Comparison of ENCODE assay signal across 8 mouse cellular contexts in the genomic region with DNA sequence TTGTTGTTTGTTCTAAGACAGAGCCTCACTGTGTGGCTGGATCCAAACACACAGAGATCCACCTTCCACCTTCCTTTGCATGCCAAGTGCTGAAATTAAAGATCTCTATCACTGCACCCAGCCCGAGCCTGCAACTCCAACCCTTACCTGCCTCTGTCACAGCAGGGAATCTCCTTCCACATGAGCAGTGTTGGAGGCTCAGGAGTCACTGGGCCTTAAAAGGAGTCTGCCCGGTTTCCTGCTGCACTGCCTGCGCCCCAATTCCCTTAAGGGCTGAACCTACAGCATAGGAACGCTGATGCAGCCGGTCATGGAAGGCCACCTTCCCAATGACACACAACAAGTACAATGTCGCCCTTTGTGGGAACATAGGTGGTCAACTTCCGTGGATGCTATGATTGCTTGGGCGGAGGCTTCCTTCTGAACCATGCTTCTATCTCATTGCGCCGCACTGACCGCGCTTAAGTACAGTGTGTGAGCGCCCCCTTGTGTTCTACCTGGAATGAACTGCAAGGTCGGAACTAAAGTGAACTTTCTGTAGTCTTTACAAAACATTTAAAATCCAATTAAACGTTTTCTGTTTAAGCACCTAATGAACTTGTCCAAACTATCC. TPM values are rescaled to one million over a fixed set of nuclear protein-coding genes. Genes with fewer than 3 reads are reported as not detected.
DNase-seq lines count a peak whose midpoint lies in the region; ATAC-seq and TF ChIP-seq lines count a peak whose summit lies in the region.

No protein-coding gene starts in this region.

- peak; percentile 94 for TF ChIP-seq CTCF in intestine, postnatal 0 days (IDR thresholded peaks at IDR 0.05; ENCODE audit: low read depth)

- H3K36me3 ChIP-seq in intestine, postnatal 0 days (ENCODE audit: control insufficient read depth, insufficient read depth), result no peaks in the 10 kb centered on the region
- H3K36me3 ChIP-seq in midbrain, embryonic 14.5 days (ENCODE audit: control insufficient read depth, insufficient read depth, low read length), result no peaks in the 10 kb centered on the region

- H3K4me1 ChIP-seq in intestine, postnatal 0 days (replicated peaks; ENCODE audit: control insufficient read depth, insufficient read depth, low read length), result no peaks in the 10 kb centered on the region
- peaks cover 5% of the 10 kb centered on the region for H3K4me1 ChIP-seq in midbrain, embryonic 14.5 days (ENCODE audit: control insufficient read depth, insufficient read depth, low read length)

- WGBS in intestine, postnatal 0 days, result 10% methylated on average over 15 of the region's 15 CpGs
- WGBS in midbrain, embryonic 14.5 days, result 7% methylated on average over 15 of the region's 15 CpGs

- DNase-seq in urinary bladder, adult 18-20 months (ENCODE audit: low spot score in 2 of 2), result peak; percentile 48 to 61
- DNase-seq in urinary bladder, adult 2 months (ENCODE audit: low spot score), result no peak
- peak; percentile 56 for DNase-seq in embryo, embryonic 11.5 days (ENCODE audit: low read depth, low spot score)
- DNase-seq in left cerebral cortex, postnatal 36 days (ENCODE audit: low spot score in 2 of 2), result peak; percentile 71 to 76
- DNase-seq in midbrain, embryonic 14.5 days, result peak; percentile 91
- DNase-seq in spleen, adult 18-20 months, result peak; percentile 41 to 75

- H3K9me3 ChIP-seq in intestine, postnatal 0 days (ENCODE audit: control insufficient read depth), result no peaks in the 10 kb centered on the region
- H3K9me3 ChIP-seq in midbrain, embryonic 14.5 days (ENCODE audit: control insufficient read depth, low read length), result no peaks in the 10 kb centered on the region

- intact Hi-C loops in left cerebral cortex, postnatal 36 days (cut with DNase I), result loop anchor here (2.0 kb wide), 1 partner anchor 139 kb away; a partner anchor contains a TSS

- ATAC-seq in granulocyte monocyte progenitor cell, adult 5-6 weeks (replicated peaks; ENCODE audit: poor library complexity, severe bottlenecking), result peak; percentile 65
- no peak for ATAC-seq in intestine, postnatal 0 days
- ATAC-seq in midbrain, embryonic 14.5 days (ENCODE audit: low FRiP score, low TSS enrichment), result peak; percentile 43; the same call in 1 of the 2 replicates

- H3K27ac ChIP-seq in intestine, postnatal 0 days (ENCODE audit: low read depth, low read length), result no peak overlapping the region
- H3K27ac ChIP-seq in midbrain, embryonic 14.5 days (replicated peaks; ENCODE audit: low read depth, low read length), result 0 out of 2 replicates have a peak overlapping the region, but pooled peaks have one; percentile 26

- no peaks in the 10 kb centered on the region for H3K27me3 ChIP-seq in intestine, postnatal 0 days (replicated peaks; ENCODE audit: control insufficient read depth, insufficient read depth, low read length)
- no peaks in the 10 kb centered on the region for H3K27me3 ChIP-seq in midbrain, embryonic 14.5 days (ENCODE audit: control insufficient read depth, insufficient read depth, low read length)

- H3K9ac ChIP-seq in intestine, postnatal 0 days (ENCODE audit: low read depth, low read length), result no peak overlapping the region
- peak overlapping the region; percentile 38; the same call in 1 of the 2 replicates for H3K9ac ChIP-seq in midbrain, embryonic 14.5 days (replicated peaks; ENCODE audit: low read length)

- H3K4me3 ChIP-seq in intestine, postnatal 0 days (ENCODE audit: low read depth, low read length), result no peak overlapping the region
- H3K4me3 ChIP-seq in midbrain, embryonic 14.5 days (replicated peaks; ENCODE audit: low read depth, low read length), result peak overlapping the region; percentile 7

- H3K4me2 ChIP-seq in intestine, postnatal 0 days (replicated peaks; ENCODE audit: low read depth), result no peak overlapping the region; the same call in 1 of the 2 replicates
- peak overlapping the region; percentile 46 for H3K4me2 ChIP-seq in midbrain, embryonic 14.5 days (ENCODE audit: low read length)

RNA-seq across cellular contexts. Expression of a gene that starts 49.5 kb away (rescaled TPM):
- 23.2 and 25.8 TPM in 2 replicates for polyA plus RNA-seq in urinary bladder, adult 2 months (2012; rRNA removed)
- total RNA-seq in granulocyte monocyte progenitor cell, adult 5-6 weeks (2014; fragmentation: Nextera tagmentation), result 6.2 and 7.1 TPM in 2 replicates
- 7.7 and 16.5 TPM in 2 replicates for total RNA-seq in granulocyte monocyte progenitor cell, adult 5-6 weeks (2017)
- polyA plus RNA-seq in intestine, postnatal 0 days (2015; fragmentation: Nextera tagmentation; extraction: Ambion mirVana), result 58.6 and 63.4 TPM in 2 replicates
- total RNA-seq in left cerebral cortex, postnatal 36 days (2021), result under 1 TPM; 0.49 to 0.93 TPM
- 0.85 and 1.2 TPM in 2 replicates for polyA plus RNA-seq in midbrain, embryonic 14.5 days (2014; fragmentation: Nextera tagmentation; extraction: Ambion mirVana)

RNA-seq across cellular contexts. Expression of a gene that starts 51.7 kb away (rescaled TPM):
- 8.9 and 10.7 TPM in 2 replicates for polyA plus RNA-seq in urinary bladder, adult 2 months (2012; rRNA removed)
- 35.6 and 40.1 TPM in 2 replicates for total RNA-seq in granulocyte monocyte progenitor cell, adult 5-6 weeks (2014; fragmentation: Nextera tagmentation)
- 29.5 and 32.4 TPM in 2 replicates for total RNA-seq in granulocyte monocyte progenitor cell, adult 5-6 weeks (2017)
- polyA plus RNA-seq in intestine, postnatal 0 days (2015; fragmentation: Nextera tagmentation; extraction: Ambion mirVana), result 5.4 and 6.7 TPM in 2 replicates
- 10 to 100 TPM; 37.2 to 43.6 TPM for total RNA-seq in left cerebral cortex, postnatal 36 days (2021)
- polyA plus RNA-seq in midbrain, embryonic 14.5 days (2014; fragmentation: Nextera tagmentation; extraction: Ambion mirVana), result 5.0 and 5.3 TPM in 2 replicates

Comparison
In these comparisons a context has a peak if more than half of its experiments do, and no peak if none do; other contexts are left out.
1. RNA of a gene that starts 49.5 kb away (polyA plus RNA-seq): 58.6 to 63.4 TPM in intestine, postnatal 0 days and 23.2 to 25.8 TPM in urinary bladder, adult 2 months; 0.85 to 1.2 TPM in midbrain, embryonic 14.5 days; every median in the first group is over 10 times any median in the second.